Mouse (Mus musculus): Measurements from ENCODE around the gene Prkaa1. TPM values are rescaled to one million over a fixed set of nuclear protein-coding genes. Genes with fewer than 3 reads are reported as not detected.
"Not testable (repeated sequence)": the region's sequence is repeated elsewhere in the genome, so short reads cannot be mapped to it uniquely, and the experiment has no call there.

The Prkaa1 gene
- total RNA-seq, 2 experiments from 2014 or later = 11.5 to 11.6 TPM

DNA sequence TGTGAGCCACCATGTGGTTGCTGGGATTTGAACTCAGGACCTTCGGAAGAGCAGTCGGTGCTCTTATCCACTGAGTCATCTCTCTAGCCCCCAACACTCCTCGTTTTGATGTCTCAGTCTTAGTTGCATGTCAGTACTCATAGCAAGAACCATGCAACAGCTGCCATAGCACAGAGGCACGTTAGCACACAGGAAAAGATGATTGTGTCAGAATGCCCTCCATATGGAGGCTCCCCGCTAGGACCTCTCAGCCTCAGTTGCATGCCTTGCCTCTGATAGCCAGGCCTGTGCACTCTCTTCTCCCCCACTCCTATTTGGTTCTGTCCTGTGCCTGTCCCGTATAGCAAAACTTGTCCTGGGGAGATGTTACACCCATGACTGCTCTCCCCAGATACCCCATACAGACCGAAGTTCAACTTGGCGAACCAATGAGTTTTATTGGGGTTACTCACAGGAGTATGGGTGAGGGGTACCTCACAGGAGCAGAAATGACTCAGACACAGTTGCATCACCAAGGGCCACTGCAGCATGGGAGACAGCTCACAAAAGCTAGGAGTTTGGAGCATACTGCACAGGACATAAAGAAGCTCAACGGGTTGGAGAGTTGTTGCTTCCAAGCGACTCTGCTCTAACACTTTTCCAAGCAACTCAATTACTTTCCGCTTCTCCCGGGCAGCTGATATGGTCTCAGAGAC lies 14.4 kb upstream of the Prkaa1 start:
- no peak for DNase-seq

DNA sequence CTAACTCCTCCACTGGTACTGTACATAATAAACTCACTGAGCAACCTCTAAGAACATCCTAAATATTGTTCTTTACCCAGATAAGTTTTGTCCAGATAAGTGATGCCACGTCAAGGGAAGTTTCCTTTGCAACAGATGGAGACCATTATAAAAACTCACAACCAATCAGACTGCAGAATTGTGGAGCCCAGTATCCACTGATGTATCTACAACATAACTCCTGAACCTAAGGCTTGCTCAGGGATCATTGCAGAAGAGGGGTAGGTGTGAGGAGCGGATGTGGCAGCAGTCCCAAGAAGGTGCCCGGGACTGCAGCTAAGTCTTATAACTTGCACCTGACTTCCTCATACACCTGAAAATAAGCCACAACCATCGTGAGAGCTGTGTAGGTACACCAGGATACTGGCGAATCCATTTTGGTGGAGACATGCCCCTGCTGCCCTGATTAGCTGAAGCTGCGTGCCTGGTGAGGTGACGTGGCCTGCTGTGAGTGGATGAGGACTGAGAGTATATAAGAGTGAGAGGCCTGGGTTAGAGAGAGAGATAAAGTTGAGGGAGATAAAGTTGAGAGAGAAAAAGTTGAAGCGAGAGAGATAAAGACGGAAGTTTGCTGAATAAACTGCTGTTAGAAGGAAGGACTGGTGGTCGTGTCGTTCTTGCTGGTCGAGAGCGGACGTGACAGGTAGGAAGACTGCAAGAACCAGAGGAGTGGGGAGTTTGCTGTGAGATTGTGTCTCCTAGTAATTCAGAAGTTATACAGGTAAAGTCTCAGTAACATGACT lies 12.6 kb upstream of the Prkaa1 start:
- DNase-seq = not testable (repeated sequence)

DNA sequence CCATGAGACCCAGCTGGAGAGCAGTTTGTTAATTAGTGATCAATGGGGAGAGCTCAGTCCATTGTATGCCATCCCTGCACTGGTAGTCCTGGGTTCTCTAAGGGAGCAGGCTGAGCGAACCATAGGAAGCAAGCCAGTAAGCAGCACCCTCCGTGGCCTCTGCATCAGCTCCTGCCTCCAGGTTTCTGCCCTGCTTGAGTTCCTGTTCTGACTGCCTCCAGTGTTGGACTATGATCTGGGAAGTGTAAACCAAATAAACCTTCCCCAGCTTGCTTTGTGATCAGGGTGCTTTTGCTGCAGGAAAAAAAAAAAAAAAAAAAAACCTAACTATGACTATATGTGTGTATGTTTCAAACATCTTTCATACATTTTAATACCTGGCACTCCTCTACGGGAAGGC lies 10.4 kb upstream of the Prkaa1 start:
- DNase-seq = no peak

DNA sequence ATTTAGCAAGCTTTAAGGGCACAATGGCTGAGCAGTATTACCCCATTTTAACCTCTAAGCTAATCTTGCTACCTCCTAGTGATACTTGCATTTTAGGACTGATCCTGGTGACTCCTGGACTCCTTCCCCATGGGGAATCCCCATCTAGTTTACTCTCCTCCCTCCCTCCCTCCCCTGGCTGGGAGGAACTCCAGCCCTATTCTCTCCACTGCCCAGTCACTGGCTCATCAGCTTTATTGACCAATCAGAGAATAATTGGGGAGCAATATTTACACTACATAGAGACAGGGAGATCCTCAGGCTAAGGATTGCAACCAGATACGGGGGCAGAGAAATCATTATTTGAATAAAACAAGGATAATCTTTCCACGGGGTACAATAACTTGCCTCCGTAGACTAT lies 9.5 kb upstream of the Prkaa1 start:
- no peak for DNase-seq

DNA sequence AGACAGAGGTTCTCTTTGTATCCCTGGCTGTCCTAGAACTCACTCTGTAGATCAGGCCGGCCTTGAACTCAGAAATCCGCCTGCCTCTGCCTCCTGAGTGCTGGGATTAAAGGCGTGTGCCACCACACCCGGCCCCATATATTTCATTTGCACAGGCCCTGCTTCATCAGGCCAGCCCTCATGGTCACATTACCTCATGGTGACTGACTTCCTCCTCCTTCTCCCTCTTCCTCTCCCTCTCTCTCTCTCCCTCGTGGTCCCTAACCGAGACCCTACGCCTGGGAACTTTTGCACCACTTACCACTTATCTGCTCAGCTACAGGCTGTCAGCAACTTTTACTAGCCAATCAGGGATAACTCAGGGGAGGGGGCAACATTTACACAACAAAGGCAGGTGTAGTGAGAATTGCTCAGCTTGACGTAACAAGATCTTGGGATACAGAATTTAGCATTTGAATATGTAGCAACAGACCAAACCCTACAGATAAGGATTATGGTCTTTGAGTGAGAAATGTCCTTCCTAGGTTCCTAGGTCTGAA lies 8.6 kb upstream of the Prkaa1 start:
- no peak for DNase-seq

DNA sequence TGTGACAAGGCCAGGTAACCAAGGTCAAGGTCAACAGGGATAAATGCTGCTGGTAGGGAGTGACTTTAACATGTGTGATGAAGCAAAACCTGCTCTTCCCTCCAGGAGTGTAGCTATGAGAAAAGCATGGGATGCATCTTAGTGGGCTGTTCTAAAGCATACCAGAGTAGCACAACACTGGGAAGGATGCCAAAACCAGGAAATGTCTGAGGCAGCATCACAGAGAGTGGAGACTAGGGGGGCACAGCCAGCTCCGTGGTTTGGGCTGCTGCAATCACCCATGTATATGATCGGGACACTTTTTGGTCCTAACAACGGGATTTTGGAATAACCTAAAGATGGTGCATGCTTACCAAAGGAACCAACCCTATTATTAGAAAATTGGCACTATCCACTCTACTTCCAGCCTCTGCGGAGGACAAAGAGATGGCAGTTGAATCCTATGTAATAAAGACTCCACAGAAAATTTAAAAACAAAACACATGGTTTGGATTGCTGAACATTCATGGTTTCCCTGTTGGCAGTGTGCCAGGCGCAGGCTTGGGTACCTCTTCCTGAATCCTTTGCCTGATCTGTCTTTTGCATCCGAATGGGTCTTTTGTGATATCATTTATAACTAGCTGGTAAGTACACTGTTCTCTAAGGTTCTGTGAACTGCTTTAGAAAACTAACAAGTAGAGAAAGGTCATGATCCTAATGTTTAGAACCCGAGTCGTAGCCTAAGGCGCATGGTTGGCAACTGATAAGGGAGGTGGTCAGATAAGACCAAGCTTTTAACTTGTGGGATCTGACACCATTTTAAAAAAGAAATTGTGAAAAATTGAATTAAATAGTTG lies 5.4 kb upstream of the Prkaa1 start:
- no peak for DNase-seq

DNA sequence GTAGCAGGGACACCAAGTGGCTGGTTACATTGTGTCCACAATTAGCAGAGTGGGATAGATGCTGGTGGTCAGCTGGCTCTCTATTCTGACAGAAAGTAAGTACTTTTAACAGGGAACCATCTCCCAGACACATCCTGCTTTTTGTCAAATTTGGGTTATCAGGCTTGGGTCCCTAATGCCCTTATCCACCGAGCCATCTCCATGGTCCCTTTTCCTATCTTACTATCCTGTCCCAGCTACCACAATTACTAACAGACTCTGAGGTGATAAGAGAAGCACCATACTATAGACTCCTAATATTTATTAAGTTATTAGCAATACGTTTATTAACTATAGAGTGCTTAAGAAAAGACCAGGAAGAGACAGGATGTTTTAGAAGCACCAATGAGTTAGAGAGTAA lies 4.3 kb upstream of the Prkaa1 start:
- DNase-seq = no peak

DNA sequence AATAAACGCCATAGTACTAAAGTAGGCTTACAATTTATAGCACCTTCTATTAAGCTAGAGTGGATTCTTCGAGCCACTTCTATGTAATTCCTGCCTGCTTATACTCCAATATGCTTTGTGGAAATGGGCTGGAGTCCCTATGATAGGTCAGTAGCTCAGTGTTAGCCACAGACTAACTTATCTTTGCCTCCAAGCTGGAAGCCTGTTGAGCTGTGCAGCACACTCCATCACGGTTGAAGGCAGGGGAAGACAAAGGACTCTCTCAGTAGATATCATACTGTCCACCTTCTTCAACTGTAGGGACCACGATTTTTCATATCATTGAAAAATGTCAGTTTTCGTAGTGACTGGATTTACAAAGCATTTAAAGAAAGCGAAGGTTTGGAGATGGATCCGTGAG lies 3.8 kb upstream of the Prkaa1 start:
- no peak for DNase-seq

DNA sequence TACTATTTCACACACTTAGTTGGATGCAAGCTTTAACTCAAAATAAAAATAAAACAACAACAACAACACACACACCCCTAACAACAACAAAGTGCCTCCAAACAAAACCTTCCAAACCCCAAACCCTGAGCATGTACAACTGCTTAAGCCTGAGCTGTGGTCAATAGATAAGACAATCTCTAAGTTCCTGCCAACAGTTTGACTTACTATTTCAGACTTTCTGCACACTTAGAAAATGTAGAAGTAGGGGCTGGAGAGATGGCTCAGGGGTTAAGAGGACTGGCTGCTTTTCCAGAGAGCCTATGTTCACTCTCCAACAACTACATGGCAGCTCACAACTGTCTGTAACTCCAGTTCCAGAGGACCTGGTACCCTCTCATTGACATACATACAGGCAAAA lies 3.3 kb upstream of the Prkaa1 start:
- no peak for DNase-seq

DNA sequence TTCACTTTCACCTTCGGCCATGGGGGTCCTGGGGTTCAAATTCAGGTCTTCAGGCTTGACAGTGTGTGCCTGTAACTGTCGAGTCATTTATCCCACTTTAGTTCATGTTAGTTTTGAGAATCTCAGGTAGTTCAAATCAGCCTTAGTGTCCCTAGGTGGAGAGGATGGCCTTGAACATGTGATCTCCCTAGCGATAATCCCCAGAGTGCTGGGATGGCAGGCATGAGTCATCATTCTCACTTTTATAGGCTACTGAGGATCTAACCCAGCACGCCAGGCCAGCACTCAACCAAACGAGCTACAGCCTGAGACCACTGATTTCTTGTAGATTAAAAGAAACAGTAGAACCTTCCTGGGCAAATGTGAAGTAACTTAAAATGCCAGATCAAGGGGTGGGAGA lies 1.6 kb upstream of the Prkaa1 start:
- DNase-seq = no peak

DNA sequence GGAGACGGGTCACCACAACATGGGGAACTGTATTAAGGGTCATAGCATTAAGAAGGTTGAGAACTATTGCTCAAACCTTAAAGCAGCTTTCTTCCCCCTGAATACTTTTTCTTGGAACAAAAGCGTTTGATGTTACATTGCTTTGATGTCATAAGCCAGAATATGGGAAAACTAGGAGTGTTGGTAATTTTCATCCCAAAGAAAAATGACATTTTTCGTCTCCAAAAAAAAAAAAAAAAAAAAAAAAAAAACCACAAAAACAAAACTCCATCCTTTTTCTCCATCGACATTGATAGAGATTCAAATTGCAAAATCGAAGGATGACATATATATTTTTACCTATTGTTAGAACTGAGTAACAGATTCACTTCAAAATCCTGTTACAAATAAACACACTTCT lies 947 bp upstream of the Prkaa1 start:
- no peak for DNase-seq

DNA sequence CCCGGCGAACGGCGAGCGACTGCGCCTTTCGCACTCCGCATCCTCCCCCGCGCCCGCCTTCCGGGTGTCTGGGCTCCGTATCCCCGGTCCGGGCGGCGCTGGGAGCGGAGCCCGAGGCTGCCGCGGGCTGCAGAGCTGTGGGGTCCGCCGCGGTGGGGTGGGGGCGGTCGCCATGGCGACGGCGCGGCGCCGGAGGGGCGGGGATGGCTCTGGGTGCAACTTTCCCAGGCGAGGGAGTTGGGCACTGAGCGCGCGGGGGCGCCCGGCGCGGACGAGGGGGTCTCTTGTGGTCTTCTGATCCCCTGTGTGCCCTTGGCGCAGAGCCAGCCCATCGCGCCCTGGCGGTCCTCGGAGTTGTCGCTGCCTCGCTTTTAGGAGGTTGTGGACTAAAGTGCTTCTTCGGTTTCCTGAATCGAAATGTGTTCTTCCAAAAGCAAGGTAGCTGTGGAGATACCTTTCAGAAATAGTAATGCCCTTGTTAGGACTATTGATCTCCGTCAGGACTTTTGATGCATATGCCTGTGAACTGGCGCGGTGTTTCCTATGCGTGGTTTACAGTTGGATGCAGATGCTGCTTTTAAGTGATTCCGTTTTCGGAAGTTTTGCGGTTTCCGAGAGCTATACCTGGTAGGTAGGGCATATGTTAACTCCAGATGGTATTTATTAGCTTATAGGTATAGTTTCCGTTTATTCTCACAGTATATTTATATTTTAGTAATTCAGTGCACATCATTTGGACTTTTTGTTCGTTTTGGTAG lies 539 bp downstream of the Prkaa1 start:
- DNase-seq = peak; percentile 69

DNA sequence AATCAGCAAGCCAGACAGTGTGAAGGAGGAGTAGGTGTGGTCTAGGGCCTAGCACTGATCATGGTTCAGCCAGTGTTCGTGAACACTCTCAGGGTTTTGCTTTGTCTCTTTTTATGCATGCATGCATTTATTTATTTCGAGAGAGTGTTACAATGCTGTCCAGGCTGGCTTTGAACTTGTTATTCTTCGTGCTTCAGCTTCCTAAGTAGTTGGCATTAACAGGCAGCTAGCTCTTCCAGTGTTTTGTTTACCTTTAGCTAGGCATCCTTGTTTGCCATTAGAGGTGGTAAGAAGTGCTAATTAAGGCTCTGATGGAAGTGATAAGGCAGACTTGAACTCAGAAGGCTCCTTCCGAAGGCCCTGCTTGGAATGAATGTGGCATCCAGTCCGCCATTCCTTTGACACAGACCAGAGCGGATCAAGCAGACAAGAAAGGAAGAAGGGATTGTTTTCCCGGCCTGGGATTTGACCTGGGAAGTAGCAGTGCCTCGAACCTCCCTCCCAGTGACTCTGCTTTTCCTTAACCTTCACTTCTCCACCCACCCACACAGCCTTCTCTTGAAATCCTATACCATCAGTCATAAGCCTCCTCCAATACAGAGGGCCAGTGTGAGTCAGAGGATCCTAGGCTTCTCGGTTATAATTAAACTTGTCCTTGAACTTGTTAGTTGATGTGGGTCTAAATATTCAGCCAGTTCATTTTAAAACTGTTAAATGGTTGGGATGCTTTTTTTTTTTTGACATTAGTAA lies 1.7 kb downstream of the Prkaa1 start:
- no peak for DNase-seq

DNA sequence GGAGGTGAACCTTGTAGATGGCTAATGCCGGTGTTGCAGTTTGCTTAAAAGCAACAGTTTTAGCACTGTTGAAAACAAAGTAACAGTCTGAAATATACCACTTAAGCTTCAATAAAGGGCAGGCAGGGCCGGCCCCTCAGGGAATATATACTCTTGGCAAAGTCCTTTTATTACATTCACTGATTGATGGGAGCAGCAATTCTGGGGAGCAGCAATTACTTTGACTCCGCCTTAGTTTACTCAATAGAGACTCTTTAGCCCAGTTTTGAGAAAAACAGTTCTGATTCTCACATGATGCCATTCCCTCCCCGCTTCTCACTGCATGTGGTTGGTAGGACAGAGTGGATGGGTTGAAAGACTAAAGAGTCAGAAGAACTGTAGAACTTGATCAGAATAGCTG lies 5.5 kb downstream of the Prkaa1 start:
- no peak for DNase-seq

DNA sequence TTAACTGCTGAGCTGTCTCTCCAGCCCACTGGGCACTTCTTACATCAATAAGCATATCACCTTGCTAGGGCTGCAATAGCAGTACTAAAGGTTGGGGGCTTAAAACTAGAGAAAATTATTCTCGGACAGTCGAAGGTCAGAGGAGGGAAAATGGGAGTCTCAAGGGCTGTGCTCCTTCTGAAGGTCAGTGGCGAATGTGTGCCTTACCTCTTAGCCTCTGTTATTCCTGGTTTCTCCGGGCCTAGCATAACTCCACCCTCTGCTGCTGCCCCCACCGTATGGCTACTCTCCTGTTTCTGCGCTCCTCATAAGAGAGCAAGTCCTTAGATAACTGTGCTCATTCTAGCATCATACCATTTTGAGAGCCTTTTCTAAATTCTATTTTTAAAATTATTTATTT lies 8.5 kb downstream of the Prkaa1 start:
- DNase-seq = no peak

DNA sequence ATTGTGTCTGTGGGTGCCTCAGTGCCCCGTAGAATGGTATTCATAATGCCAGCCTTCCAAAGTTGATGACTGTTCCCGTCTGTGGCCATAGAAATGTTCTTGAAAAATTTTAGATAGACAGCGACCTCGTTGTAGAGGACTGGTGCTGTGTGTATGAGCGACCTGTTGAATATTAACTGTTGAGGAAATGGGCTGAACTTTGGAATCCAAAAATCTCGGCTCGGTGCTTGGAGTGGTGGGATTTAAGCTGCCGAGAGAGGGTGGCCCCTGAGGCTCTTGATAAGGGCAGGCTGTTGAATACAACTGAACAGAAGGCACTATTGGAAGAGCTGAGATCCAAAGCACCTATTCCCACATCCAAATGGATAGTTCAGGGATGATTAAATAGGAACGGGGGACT lies 11.0 kb downstream of the Prkaa1 start:
- no peak for DNase-seq

DNA sequence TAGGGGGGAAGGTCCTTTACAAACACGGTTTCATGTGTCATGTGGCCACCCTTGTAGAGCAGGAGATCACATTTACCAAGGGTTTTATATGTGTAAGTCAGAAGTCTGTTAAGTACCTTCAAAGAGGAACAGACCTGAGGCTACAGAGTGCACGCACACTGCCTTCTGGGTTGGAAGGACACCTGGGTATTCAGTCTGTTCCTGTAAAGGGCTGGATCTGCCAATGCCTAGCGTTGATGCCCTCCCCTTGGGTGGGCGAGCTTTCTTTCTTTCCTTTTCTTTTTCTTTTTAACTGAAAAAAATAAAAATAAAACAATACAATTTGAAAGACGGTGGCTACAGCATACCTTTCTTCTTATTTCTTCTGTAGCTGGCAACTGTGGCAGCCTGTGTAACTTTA lies 11.4 kb downstream of the Prkaa1 start:
- DNase-seq = no peak

DNA sequence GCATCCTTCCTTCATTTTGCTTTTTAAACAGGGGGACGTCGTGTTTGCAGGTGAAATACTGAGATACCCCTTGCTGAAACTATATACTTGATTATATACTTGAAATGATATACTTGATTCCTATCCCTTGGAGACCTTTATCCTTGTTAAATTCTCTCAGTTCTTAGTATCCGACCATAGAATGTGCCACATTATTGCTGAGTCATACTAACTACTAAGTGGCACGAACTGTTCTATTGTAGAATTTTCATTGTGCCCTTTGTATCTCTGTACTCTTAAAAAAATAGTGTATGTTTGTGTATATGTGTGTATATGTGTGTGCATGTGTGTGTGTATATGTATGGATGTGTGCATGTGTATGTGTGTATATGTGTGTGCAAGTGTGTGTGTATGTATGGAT lies 12.7 kb downstream of the Prkaa1 start:
- DNase-seq = no peak

DNA sequence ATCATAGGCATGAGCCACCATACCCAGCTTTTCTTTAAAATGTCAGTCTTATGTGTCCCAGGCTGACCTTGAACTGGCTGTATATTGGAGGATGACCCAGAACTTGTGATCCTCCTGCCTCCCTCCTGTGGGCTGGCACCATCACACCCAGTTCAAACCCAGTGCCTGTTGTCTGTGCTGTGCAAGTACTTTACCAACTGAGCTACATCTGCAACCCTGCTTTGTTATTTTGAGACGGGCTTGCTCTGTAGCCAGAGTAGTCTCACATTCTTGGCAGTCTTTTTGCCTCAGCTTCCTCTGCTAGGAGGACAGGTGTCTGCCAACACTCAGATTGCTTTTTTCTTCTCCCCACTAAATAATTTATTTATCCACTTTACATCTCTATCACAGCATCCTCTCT lies 13.7 kb downstream of the Prkaa1 start:
- no peak for DNase-seq

DNA sequence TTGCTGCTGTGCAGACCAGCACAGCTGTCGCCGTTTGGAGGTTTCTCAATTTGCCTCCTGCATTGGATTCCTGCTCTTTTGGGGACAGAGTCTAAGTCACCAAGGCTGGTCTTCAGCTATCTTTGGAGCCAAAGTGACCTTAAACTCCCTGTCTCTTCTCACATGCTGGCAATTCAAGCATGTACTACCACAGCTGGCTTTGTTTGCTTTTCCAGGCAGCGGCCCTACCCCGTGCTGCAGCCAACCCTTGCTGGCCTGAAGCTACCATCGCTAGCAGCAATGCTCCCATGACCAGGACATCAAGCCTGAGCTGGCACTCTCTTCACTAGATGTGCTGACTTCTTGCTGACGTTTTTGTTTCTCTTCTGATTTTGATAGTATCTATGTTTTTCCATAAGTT lies 15.2 kb downstream of the Prkaa1 start:
- DNase-seq = peak; percentile 53

DNA sequence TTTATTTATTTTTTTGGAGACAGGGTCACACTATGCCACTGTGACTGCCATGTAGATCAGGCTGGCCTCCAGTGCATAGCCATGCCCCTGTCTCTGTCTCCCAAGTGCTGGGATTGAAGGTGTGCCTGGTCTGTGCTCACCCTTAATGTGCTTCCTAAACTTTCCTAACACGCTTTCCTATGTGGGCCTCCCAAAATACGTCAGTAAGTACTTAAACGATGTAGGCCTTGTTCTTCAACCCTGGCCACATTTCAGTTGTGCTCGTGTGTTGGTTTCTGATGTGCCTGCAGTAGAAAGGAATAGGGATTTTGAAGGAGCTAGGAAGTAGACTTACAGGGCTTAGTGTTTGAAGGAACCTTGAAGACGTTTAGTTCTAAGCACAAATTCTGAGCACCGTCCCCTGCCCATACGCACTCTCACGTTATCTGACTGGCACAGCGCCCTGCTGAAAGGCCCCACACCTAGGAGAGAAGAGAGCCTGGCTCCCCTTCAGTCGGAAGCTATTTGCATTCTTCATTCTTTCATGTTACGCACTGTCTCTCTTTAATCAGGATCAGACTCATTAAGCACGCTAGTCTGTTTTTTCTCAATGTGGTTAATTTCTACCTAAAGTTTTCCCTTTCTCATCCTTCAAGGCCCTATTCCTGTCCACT lies 21.6 kb downstream of the Prkaa1 start:
- no peak for DNase-seq
